Mouse (Mus musculus) intestine, embryonic 16.5 days (tissue): ENCODE data around the gene Abhd16a. TPM values are rescaled to one million over a fixed set of nuclear protein-coding genes. Genes with fewer than 3 reads are reported as not detected.
A peak's percentile ranks its signal among the peaks of the same experiment; 100 is the strongest.

Experiments used
- ATAC-seq: fragments of 200-750 bp; cut with Nextera tagmentation; 2 replicates; pipeline ENCODE4 v1.8.0; 2017; ENCODE audit warnings: moderate TSS enrichment, moderate library complexity
- H3K27ac ChIP-seq: fragments of 300-500 bp; sonication (generic); 2 replicates; pipeline ENCODE4 v1.5.1; 2014; ENCODE audit warnings: mild to moderate bottlenecking, low read length
- H3K27me3 ChIP-seq: fragments of 300-500 bp; sonication (generic); replicated peaks from 2 replicates; pipeline ENCODE4 v1.6.1; 2014; ENCODE audit warnings: low read length, control low read depth, mixed read lengths; ENCODE audit not compliant: control insufficient read depth, insufficient read depth
- H3K36me3 ChIP-seq: fragments of 300-500 bp; sonication (generic); 2 replicates; pipeline ENCODE4 v1.6.1; 2014; ENCODE audit warnings: low read length, control low read depth; ENCODE audit not compliant: control insufficient read depth, insufficient read depth
- H3K4me1 ChIP-seq: fragments of 300-500 bp; sonication (generic); 2 replicates; pipeline ENCODE4 v1.6.1; 2014; ENCODE audit warnings: low read length, control low read depth, mixed read lengths; ENCODE audit not compliant: control insufficient read depth, insufficient read depth
- H3K4me2 ChIP-seq: fragments of 300-500 bp; sonication (generic); 2 replicates; pipeline ENCODE4 v1.6.1; 2014; ENCODE audit warnings: low read depth, low read length, control low read depth
- H3K4me3 ChIP-seq: fragments of 300-500 bp; sonication (generic); 2 replicates; pipeline ENCODE4 v1.5.1; 2014; ENCODE audit warnings: mild to moderate bottlenecking, low read length
- H3K9ac ChIP-seq: fragments of 300-500 bp; sonication (generic); 2 replicates; pipeline ENCODE4 v1.6.1; 2014; ENCODE audit warnings: low read depth, low read length
- H3K9me3 ChIP-seq: fragments of 300-500 bp; sonication (generic); 2 replicates; pipeline ENCODE4 v1.6.1; 2016; ENCODE audit warnings: low read length, control low read depth; ENCODE audit not compliant: control insufficient read depth
- WGBS: fragments of 180-500 bp; shearing (Covaris S2); extraction: QIAGEN DNeasy Blood & Tissue Kit; methylation state at CpG from one replicate; pipeline ENCODE4 v1.1.7; 2014; 5-methylcytosine and 5-hydroxymethylcytosine counted together
- polyA plus RNA-seq: library from polyadenylated mRNA; unstranded; fragments of >200 nt; fragmentation: Nextera tagmentation; extraction: Ambion mirVana; gene quantifications from 2 replicates; pipeline ENCODE4 v1.2.1, GENCODE M21; 2015

Gene Abhd16a
- polyA plus RNA-seq, 1 experiment from 2014 or later, result 108 TPM

GRCm38 (mm10) chr17:35068213-35068914 lies 20.7 kb upstream of the Abhd16a start:
- Histone ChIP-seq H3K27me3 (no peaks in the 10 kb centered on the region; the same call in 1 of the 2 replicates), H3K27ac (no peak overlapping the region), H3K4me3 (no peak overlapping the region), H3K9ac (no peak overlapping the region), H3K9me3 (no peaks in the 10 kb centered on the region), H3K36me3 (no peaks in the 10 kb centered on the region), H3K4me1 (peaks cover 16% of the 10 kb centered on the region), H3K4me2 (no peak overlapping the region)
- 77% methylated on average over 17 of the region's 17 CpGs for WGBS
- ATAC-seq, result no peak

- no peaks in the 10 kb centered on the region; the same call in 1 of the 2 replicates for H3K27me3 ChIP-seq
- ATAC-seq, result no peak
- H3K27ac ChIP-seq, result no peak overlapping the region
These were observed 18.4 kb upstream of the Abhd16a start for GRCm38 (mm10) chr17:35070556-35071229.

GRCm38 (mm10) chr17:35071454-35071853 lies 17.6 kb upstream of the Abhd16a start:
- no peaks in the 10 kb centered on the region; the same call in 1 of the 2 replicates for H3K27me3 ChIP-seq
- H3K9me3 ChIP-seq, result no peaks in the 10 kb centered on the region
- H3K4me2 ChIP-seq, result no peak overlapping the region
- H3K4me3 ChIP-seq, result no peak overlapping the region
- peaks cover 8% of the 10 kb centered on the region for H3K4me1 ChIP-seq
- no peak overlapping the region for H3K9ac ChIP-seq
- H3K27ac ChIP-seq, result no peak overlapping the region
- WGBS, result 75% methylated on average over 9 of the region's 9 CpGs
- ATAC-seq, result no peak
- no peaks in the 10 kb centered on the region for H3K36me3 ChIP-seq

More at GRCm38 (mm10) chr17:35070556-35071229, 18.4 kb upstream of the Abhd16a start:
- H3K4me2 ChIP-seq, result no peak overlapping the region
- no peak overlapping the region for H3K9ac ChIP-seq
- peaks cover 5% of the 10 kb centered on the region for H3K4me1 ChIP-seq
- H3K4me3 ChIP-seq, result no peak overlapping the region
- WGBS, result 48% methylated on average over 6 of the region's 6 CpGs
- H3K36me3 ChIP-seq, result no peaks in the 10 kb centered on the region
- H3K9me3 ChIP-seq, result no peaks in the 10 kb centered on the region

- Histone ChIP-seq H3K9me3 (no peaks in the 10 kb centered on the region), H3K4me2 (0 out of 2 replicates have a peak overlapping the region, but pooled peaks have one; percentile 5)
These were observed 15.0 kb upstream of the Abhd16a start for GRCm38 (mm10) chr17:35074097-35074496.

GRCm38 (mm10) chr17:35076507-35077176 lies 12.4 kb upstream of the Abhd16a start, which contains the start of gene Ly6g6e:
TSS of gene Ly6g6e (plus strand) at chr17:35076902.
- peak within 1 kb of the TSS; percentile 65 for H3K9ac ChIP-seq
- no peaks in the 10 kb centered on the region for H3K36me3 ChIP-seq
- no peaks in the 10 kb centered on the region for H3K9me3 ChIP-seq
- no peaks in the 10 kb centered on the region for H3K27me3 ChIP-seq
- ATAC-seq, result no peak
- H3K4me2 ChIP-seq, result peak within 1 kb of the TSS; percentile 55
- peak within 1 kb of the TSS; percentile 37 for H3K4me3 ChIP-seq
- 31% methylated on average over 10 of the region's 10 CpGs for WGBS
- peaks cover 30% of the 10 kb centered on the region for H3K4me1 ChIP-seq
- peak within 1 kb of the TSS; percentile 74 for H3K27ac ChIP-seq

More at GRCm38 (mm10) chr17:35074097-35074496, 15.0 kb upstream of the Abhd16a start:
- Histone ChIP-seq H3K4me1 (peaks cover 24% of the 10 kb centered on the region), H3K9ac (peak overlapping the region; percentile 46; the same call in 1 of the 2 replicates), H3K4me3 (peak overlapping the region; percentile 15), H3K36me3 (no peaks in the 10 kb centered on the region), H3K27ac (no peak overlapping the region), H3K27me3 (no peaks in the 10 kb centered on the region)
- WGBS, result 38% methylated on average over 17 of the region's 17 CpGs
- peak; percentile 19; the same call in 1 of the 2 replicates for ATAC-seq

GRCm38 (mm10) chr17:35077285-35077684 lies 11.8 kb upstream of the Abhd16a start:
- H3K4me3 ChIP-seq, result peak overlapping the region; percentile 37
- H3K27ac ChIP-seq, result peak overlapping the region; percentile 74
- peaks cover 30% of the 10 kb centered on the region for H3K4me1 ChIP-seq

GRCm38 (mm10) chr17:35077786-35078233 lies 11.3 kb upstream of the Abhd16a start, which contains the start of gene Ly6g6d:
TSS of gene Ly6g6d (minus strand) at chr17:35078065.
- Histone ChIP-seq H3K4me3 (peak within 1 kb of the TSS; percentile 37), H3K4me1 (peaks cover 30% of the 10 kb centered on the region), H3K9me3 (no peaks in the 10 kb centered on the region), H3K4me2 (peak within 1 kb of the TSS; percentile 55), H3K36me3 (no peaks in the 10 kb centered on the region), H3K27ac (peak within 1 kb of the TSS; percentile 74), H3K9ac (peak within 1 kb of the TSS; percentile 65), H3K27me3 (no peaks in the 10 kb centered on the region)
- WGBS, result 8% methylated on average over 14 of the region's 14 CpGs
- peak; percentile 67 for ATAC-seq

More at GRCm38 (mm10) chr17:35077285-35077684, 11.8 kb upstream of the Abhd16a start:
- H3K9me3 ChIP-seq, result no peaks in the 10 kb centered on the region
- 18% methylated on average over 2 of the region's 2 CpGs for WGBS
- ATAC-seq, result 0 out of 2 replicates have a peak, but pooled peaks have one; percentile 3
- H3K36me3 ChIP-seq, result no peaks in the 10 kb centered on the region
- peak overlapping the region; percentile 65 for H3K9ac ChIP-seq
- no peaks in the 10 kb centered on the region for H3K27me3 ChIP-seq
- H3K4me2 ChIP-seq, result peak overlapping the region; percentile 55

GRCm38 (mm10) chr17:35079778-35080177 lies 9.3 kb upstream of the Abhd16a start:
- peak; percentile 85 for ATAC-seq

More at GRCm38 (mm10) chr17:35079778-35080177, 9.3 kb upstream of the Abhd16a start:
- 45% methylated on average over 9 of the region's 9 CpGs for WGBS
- H3K9ac ChIP-seq, result peak overlapping the region; percentile 43; the same call in 1 of the 2 replicates
- H3K4me2 ChIP-seq, result peak overlapping the region; percentile 25; the same call in 1 of the 2 replicates
- H3K27ac ChIP-seq, result peak overlapping the region; percentile 59
- H3K36me3 ChIP-seq, result no peaks in the 10 kb centered on the region
- no peaks in the 10 kb centered on the region for H3K27me3 ChIP-seq
- H3K9me3 ChIP-seq, result no peaks in the 10 kb centered on the region
- H3K4me3 ChIP-seq, result no peak overlapping the region; the same call in 1 of the 2 replicates
- peaks cover 27% of the 10 kb centered on the region for H3K4me1 ChIP-seq
